Mouse (Mus musculus): Measurements from ENCODE around the gene Slc8a2.

Gene Slc8a2

DNA sequence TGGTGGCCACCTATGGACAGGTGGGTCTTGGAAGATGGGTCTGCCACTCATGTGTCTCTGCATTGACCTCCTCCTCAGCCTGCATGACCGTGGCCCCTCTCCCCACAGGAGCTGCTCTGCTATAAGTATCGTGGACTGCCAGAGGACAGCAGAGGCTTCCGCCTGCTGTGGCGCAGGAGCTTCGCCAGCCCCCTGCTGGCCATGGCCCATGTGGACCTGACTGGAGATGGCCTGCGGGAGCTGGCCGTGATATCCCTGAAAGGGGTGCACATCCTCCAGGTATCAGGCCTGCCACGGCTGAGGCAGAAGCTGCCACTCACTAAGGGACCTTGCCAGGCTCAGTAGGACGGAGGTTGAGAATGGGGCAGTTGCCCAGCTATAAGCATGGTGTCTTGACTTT is 3.8 kb upstream of the Slc8a2 start:
- DNase-seq = no peak

DNA sequence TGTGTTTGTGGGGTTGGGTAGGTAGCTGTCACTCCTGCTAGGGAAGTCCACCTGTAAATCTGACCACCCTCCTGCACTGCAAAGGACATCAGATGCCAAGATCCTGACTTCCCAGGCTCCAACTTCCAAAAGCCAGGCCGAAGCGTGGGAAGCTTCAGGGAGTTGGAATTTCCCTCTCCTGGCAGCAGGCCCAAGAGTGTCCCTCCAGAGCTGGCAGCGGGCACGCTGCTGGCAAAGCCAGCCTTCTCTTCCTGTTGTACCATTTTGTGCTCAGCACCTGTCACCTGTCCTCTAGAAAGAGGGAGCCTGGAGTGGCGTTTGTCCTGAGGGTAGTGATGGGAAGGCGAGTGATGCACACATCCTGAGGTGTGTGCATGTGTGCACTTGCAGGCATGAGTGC is 1.3 kb upstream of the Slc8a2 start:
- no peak for DNase-seq

DNA sequence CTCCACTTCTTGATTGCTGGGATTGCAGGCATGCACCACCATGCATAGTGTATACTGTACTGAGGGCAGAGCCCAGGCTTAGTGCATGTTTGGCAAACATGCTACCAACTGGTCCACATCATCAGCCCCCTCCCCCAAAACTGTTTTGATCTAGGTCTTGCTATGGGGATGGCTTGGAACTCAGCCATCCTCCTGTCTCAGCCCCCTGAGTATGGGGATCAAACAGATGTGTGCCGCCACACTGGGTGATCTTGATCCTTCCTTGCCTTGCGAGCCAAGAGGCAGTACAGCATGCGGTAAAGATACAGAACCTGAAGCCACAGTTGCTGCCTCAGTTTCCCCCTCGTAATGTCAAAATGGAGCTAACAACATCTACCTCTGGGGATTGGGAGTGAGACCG is 727 bp upstream of the Slc8a2 start:
- no peak for DNase-seq

DNA sequence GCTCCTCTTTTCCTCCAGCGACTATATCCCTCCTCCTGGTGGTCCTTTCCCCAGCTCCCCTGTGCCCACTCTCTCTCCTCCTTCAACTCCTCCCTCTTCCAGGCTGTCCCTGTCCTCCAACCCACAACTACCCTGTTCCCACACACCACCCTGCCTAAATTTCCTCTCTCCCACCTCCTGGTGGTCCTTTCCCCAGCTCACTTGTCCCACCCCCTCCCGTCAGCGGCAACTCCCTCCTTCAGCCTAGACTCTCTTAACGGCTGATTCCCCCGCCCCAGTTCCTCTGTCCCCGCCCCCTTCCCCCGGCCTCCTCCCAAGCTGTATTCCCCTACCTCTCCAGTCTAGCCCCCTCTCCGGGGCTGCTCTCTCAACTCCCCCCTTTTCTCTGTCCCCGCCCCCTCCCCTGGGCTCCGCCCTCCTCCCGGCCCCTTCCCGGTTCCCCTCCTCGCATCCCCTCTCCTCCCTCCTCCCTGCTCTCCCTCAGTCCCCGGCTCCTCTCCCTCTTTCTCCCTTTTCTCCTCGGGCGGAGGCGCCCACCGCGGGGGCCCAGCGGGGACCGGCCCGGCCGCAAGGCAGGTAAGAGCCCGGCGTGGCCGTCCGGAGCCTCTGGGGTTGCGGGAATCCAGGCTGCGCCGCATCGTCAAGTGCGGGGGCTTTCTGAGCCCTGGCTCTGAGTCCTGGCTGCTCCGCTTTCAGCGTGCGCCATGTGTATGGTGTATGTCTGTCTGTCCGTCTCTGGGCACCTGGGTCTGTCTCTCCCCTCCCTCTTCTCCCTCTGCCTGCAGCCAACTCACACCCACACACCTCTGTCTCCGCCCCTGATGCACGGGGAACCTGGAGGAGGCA is 443 bp downstream of the Slc8a2 start:
- peak; percentile 76 to 79 for DNase-seq

DNA sequence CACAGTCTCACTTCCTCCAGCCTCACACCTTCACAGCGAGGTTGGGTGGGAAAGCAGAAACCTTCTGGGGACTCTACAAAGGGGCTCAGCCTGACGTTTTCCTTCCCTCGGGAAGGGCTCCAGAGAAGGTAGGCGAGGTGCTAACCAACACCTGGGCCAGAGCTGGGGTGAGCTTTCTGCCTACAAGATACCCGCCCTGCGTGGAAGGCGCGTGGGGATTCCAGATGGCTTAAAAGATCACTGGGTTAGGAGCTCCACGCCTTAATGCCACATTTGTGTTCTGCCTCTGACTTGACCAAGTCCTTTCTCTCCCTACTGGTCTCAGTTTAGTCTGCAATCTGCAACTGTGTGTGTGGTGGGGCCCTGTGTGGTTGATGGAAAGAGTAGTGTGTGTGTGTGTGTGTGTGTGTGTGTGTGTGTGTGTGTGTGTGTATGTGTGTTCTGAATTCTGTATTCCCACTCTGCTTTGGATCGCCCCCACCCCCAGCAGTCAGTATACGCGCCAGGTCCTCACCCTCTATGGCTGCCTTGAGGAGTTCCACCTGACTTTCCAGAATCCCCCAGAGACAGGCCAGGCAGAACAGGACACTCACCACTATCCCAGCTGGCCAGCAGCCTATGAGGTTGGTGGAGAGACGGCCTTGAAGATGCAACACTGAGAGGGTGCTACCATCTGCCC is 1.5 kb downstream of the Slc8a2 start:
- DNase-seq = no peak

DNA sequence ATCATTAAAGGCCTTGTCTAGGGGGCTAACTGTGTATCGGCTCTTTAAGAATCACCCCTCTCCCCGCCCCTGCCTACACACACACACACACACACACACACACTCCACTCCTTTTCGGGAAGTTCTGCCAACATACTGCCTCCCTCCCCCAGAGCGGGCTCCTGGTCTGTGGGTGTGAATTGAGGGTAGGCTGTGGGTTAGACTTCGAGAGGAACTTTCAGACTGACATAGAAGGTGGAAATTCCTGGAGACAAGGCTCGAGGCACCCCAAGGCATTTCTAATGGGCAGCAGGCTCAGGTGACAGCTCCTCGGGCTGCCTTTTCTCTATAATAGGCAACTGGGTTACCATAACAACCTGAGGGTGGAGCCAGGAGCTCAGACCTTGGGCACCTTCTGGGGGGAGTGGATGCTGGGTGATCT is 2.5 kb downstream of the Slc8a2 start:
- DNase-seq = no peak

DNA sequence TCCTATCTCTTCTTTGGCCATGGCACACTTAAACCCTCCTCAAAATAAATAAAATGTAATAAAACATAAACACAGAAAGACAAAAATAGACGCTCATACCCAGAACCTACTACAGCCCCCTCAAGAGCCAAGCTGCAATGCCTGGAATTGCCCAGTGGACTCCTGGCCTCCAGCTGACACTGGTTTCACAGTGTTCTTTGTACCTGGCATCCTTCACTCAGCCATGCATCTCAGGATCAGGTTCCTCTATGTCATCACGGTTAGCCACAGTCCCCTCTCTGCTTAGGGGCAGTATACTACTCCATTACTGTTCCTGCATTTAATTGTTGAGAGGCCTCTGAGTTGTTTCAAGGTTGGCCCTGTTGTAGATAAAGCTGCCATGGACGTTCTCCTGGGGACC is 3.3 kb downstream of the Slc8a2 start:
- no peak for DNase-seq

DNA sequence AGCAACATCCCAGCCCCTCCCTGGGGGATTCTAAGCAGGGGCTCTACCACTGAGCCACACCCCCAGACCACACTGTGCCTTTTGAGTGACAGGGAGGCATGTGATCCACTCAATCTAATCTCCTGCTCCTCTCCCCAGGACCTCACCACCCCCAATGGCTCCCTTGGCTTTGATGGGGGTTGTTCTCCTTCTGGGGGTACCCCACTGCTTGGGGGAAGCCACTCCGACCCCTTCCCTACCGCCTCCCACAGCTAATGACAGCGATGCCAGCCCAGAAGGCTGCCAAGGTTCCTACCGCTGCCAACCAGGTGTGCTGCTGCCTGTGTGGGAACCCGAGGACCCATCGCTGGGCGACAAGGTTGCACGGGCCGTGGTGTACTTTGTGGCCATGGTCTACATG is 4.1 kb downstream of the Slc8a2 start:
- no peak for DNase-seq

DNA sequence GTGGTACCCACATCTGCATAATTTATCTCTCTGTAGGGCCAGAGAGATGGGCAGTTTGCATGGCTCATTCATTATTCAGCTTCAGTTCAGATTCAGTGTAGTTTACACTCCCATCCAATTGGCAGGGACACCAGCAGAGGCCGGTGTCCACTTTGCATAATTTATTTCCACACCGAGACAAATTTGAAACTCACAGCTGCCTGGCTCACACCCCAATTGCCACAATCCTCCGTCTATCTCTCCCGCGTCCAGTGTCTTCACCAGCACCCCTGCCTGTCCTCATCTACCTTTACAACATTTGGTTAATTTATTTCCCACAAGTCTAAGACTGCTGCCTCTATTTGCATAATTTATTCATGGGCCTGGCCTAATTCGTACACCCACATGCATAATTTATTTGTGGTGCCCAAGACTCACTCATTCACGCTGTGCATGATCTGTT is 5.3 kb downstream of the Slc8a2 start:
- DNase-seq = no peak

DNA sequence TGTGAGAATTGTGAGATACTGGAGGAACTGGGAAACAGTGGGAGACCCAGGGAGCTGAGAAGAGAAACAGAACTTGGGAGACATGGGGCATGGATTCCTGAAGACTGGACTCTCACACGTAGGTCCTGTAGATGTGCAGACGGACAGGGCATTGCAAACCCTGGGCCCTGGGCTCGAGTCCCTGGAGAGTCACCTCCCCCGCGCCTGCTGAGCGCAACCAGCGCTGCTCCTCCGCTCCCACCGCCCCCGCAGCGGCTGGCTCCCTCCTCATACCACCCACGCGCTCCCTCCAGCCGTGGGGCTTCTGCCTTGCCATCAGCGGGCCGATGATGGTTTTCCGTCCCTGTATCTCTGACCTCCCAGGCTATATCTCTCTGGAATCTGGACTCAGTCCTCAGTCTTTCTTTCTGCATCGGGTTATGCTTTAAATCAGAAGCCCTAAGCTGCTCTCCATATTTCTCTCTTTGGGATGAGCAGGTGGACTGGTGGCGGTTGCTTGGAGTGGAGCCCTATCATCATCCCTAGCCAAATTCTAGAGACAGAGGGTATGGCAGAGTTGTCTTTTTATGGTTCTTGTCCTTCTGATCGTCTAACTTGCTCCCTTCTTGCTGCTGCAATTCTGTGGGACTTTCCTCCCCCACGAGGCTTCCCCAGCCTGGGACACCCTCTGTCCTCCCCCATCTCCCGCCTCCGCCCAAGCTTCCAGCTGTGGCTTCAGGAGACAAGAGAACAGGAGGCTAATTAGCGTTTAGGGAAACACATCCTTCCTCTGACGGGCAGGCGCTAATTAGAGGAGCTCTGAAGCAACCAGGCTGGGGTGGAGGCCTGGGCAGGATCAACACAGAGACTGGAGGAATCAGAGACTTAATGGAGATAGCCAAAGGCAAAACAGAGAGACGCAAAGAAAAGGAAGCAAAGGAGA is 17.1 kb downstream of the Slc8a2 start:
- peak in 1 of 2 experiments; percentile 34 for DNase-seq

DNA sequence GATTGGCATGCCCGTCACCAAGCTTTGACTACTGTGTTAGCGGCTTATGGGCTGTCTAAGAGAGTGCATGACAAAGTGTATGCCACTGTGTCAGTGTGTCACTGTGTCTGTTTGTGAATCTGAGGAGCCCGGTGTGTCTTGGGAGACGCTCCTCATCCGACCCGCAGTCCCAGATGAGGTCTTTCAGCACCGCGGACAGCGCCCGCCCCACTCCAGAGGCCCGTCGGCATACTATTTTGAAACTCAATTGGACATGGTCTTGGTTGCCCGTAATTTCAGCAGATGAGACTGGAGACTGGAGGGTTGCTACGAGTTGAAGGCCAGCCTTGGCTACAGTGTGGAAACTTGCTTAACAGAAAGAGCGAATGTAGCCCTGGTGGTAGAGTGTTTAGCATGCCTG is 18.0 kb downstream of the Slc8a2 start:
- peak; percentile 92 for DNase-seq

DNA sequence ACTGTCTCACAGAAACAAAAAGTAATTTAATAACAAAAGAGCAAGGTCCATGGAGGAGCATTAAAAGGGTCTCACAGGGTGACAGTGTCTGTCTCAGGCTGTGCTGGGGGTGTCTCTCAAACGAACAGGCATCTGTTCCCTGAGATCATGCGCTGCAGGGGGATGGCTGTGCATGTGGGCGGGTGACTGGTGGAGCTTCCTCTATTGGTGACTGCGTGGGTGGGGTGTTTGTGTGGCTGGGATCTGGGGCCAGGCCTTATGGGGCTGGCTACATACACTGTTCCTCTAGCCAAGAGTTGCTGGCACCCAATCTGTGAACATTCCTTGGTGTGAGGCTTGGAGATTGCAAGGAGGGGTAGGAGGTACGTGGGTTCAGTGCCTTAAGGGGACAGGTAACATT is 19.6 kb downstream of the Slc8a2 start:
- no peak for DNase-seq

DNA sequence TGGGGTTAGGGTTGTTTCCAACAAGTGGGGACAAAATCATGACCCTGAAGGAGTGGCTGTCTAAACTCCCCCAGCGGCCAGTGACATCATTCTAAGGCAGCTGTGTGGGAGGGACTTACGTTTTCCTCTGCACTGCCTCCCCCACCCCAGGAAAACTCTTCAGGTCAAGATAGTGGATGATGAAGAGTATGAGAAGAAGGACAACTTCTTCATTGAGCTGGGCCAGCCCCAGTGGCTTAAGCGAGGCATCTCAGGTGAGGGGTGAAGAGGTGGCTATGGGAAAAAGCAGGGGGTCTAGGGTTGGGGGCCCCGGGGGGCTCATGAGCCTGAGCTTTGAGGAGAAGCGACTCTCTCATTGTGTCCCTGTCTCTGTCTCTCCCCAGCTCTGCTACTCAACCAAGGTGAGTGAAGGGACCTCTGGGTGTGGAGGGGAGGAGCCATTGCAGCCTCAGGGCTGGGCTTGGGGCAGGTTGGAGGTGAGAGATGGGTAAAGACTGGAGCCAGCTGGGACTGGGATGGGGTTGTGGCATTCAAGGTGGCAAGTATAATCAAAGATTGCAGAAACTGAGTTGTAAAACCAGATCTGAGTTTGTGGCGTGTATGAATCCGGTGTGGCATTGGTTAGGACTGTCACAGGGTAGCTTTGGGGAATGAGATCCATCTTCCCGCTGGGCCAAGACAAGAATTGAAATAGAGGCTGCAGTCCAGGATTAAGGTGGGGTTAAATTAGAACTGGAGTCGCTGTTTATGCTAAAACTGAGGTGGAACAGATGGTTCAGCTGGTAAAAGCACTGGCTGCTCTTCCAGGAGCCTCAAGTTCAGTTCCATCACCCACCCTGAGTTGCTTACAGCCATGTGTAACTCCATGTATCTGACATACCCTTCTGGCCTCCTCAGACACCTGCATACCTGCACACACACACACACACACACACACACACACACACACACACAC is 20.8 kb downstream of the Slc8a2 start:
- DNase-seq = no peak

DNA sequence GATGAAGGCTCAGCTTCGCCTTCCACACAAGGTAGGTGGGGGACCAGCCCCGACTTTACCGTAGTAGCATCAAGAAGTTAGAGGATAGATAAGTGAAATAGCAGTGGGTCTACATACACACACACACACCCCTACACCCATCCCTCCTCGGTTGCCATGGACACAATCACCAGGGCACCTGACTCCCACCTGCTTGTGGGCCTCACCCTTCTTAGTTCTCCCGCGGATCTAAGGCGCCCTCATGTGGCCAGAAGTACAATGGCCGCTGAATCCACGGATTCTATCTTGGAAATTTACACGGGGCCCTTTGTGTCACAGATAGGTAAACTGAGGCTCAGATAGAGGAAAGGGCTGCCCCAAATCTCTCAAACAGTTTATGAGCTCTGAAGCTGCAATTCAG is 23.9 kb downstream of the Slc8a2 start:
- peak; percentile 69 to 74 for DNase-seq

DNA sequence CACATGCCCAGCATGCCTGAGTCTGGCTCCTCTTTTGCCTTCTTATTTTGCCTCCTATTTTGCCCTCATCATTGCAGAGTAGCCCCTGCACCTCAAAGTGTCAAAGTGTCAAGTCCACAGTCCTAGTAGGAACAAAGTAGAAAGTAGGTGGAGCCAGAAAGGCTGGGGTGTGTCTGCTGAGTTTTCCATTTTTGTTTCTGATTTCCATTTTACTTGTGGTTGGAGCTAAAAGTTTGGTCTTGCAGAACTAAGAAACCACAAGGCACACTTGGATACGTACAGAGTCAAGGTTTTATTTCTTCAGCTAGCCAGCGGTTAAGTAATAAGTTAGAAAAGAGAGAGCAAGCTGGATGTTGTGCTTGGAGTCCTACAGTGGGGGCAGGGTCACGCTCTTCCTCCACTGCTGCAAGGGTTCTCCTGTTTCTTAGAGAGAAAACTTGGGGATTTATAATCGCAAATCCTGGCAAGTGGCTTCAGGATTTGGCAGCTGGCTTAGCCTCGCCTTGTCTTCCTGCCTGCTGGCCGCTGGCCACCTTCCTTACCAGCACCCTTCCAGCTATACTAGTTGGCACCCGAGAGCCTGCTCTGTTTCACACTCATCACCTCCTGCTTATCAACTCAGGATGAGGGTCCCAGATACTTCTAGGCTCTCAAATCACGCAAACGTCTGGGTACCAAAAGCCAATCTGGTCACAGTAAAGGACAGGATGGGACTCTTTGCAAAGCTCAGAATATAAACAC is 25.7 kb downstream of the Slc8a2 start:
- DNase-seq = no peak

DNA sequence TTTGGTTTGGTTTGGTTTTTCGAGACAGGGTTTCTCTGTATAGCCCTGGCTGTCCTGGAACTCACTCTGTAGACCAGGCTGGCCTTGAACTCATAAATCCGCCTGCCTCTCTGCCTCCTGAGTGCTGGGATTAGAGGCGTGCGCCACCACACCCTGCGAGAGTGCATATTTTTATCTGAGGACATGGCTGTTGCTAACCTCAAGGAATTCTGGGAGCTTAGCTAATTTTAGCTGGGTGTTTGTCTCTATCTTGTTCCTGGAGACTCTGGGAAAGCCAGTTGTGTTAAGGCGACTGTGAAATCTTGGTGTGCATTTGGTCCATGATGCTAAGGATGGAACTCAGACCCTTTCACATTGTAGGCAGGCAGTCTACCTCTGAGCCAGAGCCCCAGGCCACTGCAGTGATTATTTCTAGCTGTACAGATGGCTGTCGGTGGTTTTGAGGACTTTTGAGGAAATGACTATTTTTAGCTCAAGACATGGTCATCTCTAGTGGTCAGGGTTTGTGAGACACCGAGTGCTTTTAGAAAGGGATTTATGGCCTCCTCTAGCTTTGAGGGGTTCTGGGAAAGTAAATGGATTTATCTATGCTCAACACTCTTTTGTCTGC is 26.6 kb downstream of the Slc8a2 start:
- DNase-seq = no peak

DNA sequence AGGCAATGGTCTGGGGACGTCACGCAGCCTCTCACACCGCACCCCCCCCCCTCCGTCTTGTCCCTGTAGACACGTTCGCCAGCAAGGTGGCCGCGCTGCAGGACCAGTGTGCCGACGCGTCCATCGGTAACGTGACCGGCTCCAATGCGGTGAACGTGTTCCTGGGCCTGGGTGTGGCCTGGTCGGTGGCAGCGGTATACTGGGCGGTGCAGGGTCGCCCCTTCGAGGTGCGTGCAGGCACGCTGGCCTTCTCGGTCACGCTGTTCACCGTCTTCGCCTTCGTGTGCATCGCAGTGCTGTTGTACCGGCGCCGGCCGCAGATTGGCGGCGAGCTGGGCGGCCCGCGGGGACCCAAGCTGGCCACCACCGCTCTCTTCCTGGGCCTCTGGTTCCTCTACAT is 29.1 kb downstream of the Slc8a2 start:
- peak in 1 of 2 experiments; percentile 26 for DNase-seq

DNA sequence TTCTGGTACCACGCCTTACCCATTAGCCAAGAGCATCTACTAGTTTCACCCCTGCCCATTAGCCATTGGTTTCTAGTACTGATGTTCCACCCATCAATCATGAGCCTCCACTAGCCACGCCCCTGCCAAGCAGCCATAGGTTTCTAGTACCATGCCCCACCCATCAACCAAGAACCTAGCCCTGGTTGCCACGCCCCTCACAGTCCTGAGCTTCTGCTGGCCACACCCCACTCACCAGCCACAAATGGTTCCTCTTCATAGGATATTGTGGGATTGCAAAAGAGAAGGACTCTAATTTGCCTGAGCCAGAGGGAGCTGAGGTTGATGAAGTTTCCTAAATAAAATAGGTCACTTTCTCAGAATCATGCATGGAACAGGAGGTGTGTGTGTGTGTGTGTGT is 31.1 kb downstream of the Slc8a2 start:
- DNase-seq = no peak

DNA sequence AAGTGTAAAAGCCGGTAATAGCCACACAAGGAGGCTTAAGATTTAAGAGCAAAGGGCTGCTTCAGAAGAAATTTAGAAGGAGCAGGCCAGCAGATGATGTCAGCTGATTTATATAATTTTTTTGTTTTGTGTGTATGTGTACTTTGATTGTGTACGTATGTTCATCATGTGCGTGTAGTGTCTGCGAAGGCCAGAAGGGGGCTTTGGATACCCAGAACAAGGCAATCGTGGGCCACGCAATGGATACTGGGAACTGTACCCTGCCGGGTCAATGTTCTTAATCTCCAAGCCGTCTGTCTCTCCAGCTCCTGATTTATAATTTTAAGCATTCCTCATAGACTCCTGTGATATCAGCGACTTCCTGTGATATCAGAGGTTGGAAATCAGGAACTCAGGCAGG is 31.7 kb downstream of the Slc8a2 start:
- DNase-seq = no peak

DNA sequence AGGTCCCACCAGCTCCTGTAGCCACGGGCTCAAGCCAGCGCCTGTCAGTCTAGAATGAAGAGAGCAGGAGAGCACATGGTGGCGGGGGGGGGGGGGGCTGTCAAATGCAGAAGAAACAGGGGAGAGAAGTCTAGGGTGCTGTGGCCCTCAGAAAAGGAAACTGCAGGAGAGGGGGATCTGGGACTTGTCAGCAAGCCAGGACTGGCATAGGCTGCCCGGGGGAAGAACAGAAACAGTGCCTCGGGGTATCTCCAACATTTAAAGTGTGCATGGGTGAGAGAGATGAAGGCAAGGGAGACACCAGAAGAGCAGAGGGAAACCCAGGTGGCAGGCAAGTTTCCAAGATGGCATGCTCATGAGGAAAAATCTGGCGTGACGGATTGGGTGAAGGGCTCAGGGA is 32.4 kb downstream of the Slc8a2 start:
- DNase-seq = no peak

DNA sequence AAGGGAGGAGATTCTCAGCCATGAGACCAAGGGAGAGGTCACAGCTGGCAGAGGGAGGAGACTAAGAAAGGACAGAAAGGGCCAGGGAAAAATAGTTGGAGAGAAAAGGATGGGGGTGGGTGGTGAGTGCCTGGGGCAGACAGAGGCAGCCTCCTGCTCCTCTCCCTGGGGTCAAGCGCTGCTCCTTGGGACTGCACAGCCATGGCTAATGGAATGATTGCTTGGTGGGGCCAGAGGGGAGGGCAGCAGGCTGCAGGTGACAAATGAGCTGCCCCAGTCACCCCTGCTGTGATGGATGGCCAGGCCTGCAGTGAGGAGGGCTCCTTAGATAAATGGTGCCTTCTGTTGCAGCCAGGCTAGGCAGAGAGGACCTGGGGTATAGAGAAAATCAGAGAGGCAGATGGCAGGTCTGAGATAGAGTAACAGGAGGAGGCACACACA is 42.5 kb downstream of the Slc8a2 start:
- no peak for DNase-seq
